Mouse (Mus musculus) heart, embryonic 15.5 days (tissue): ENCODE measurements at regions not wholly inside any gene's neighbourhood (a gene's known extent, or its start where the extent isn't known, plus 50 kb on each side); places are given as distances from the start of the nearest gene placed in this dataset.

Experiments used
- ATAC-seq: fragments of 200-750 bp; cut with Nextera tagmentation; replicated peaks from 2 replicates; pipeline ENCODE4 v1.8.0; 2017; ENCODE audit warnings: low read depth, moderate TSS enrichment; ENCODE audit not compliant: insufficient number of reproducible peaks, insufficient read depth, low FRiP score
- H3K27ac ChIP-seq: fragments of 300-500 bp; sonication (generic); 2 replicates; pipeline ENCODE4 v1.5.1; 2015; ENCODE audit warnings: mild to moderate bottlenecking, inconsistent platforms
- H3K27me3 ChIP-seq: fragments of 300-500 bp; sonication (generic); 2 replicates; pipeline ENCODE4 v1.6.1; 2015; ENCODE audit warnings: inconsistent platforms
- H3K36me3 ChIP-seq: fragments of 300-500 bp; sonication (generic); 2 replicates; pipeline ENCODE4 v1.6.1; 2015; ENCODE audit warnings: mild to moderate bottlenecking, inconsistent platforms
- H3K4me1 ChIP-seq: fragments of 300-500 bp; sonication (generic); replicated peaks from 2 replicates; pipeline ENCODE4 v1.6.1; 2015; ENCODE audit warnings: inconsistent platforms
- H3K4me2 ChIP-seq: fragments of 300-500 bp; sonication (generic); 2 replicates; pipeline ENCODE4 v1.6.1; 2015; ENCODE audit warnings: inconsistent platforms, mild to moderate bottlenecking, moderate library complexity
- H3K4me3 ChIP-seq: fragments of 300-500 bp; sonication (generic); 2 replicates; pipeline ENCODE4 v1.5.1; 2015; ENCODE audit warnings: mild to moderate bottlenecking, inconsistent platforms
- H3K9ac ChIP-seq: fragments of 300-500 bp; sonication (generic); 2 replicates; pipeline ENCODE4 v1.6.1; 2015; ENCODE audit warnings: mild to moderate bottlenecking, inconsistent platforms
- H3K9me3 ChIP-seq: fragments of 300-500 bp; sonication (generic); replicated peaks from 2 replicates; pipeline ENCODE4 v1.6.1; 2016; ENCODE audit warnings: inconsistent platforms
- WGBS: fragments of 180-500 bp; shearing (Covaris S2); methylation state at CpG from one replicate; pipeline ENCODE4 v1.1.7; 2015; ENCODE audit warnings: mixed read lengths; 5-methylcytosine and 5-hydroxymethylcytosine counted together

DNA sequence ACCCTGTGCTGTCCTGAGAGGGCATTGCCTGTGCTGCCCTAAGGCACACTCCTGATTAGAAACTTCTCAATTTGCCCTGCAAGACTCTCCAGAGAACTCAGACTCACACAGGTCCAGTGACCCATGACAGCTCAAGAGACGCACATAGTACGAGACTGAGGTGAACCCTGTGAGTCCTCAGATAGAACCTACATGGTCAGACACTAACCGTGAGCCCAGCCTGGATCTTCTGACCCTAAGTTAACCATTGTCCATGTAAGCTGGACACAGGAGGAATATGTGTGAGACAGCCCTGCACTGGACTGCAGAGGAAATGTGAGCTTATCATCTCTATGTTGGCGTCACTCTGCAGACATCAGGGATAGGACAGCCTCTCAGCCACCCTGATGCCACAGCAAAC is 91.4 kb upstream of the Selenok start:
- 79% methylated on average over 4 of the region's 4 CpGs for WGBS
- Histone ChIP-seq H3K4me3 (no peak overlapping the region), H3K4me1 (no peaks in the 10 kb centered on the region), H3K27ac (no peak overlapping the region), H3K9me3 (no peaks in the 10 kb centered on the region), H3K27me3 (no peaks in the 10 kb centered on the region), H3K36me3 (no peaks in the 10 kb centered on the region), H3K9ac (no peak overlapping the region), H3K4me2 (no peak overlapping the region)
- ATAC-seq = no peak

DNA sequence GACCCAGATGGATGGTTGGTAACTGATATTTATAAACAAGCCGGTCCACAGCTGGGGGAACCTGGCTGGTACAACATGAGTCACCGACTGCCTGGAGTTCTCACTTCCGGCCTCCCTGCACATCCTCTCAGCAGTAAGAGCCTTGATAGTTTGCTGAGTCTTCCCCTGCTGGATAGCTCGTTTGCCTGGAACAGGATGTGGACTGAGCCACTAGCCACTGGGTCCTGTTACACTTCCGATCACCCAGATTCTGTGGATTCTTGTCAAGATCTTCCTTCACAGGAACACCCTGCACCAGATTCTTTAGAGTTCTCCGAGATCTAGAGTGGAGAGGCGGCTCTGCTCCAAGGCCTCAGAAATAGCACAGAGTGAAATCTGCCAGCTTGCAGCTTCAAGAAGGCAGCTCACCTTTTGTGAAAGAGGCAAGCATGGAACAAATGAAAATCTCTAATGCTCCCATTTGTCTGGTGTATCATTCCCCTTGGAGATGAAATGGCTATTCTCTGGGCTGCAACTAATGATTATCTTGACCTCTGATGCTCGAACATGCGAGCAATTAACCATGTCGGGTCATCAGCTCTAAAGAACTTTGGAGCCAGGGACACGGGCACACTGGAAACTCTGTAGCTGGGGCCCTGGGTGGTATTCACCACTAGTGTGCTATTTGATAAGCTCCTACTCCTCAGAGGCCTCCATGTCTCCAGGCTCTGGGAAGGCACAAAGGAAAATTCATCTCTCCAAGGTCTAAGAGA is 90.3 kb upstream of the Selenok start:
- no peak for ATAC-seq
- Histone ChIP-seq H3K27ac (no peak overlapping the region), H3K4me3 (no peak overlapping the region), H3K36me3 (no peaks in the 10 kb centered on the region), H3K9ac (no peak overlapping the region), H3K9me3 (no peaks in the 10 kb centered on the region), H3K27me3 (no peaks in the 10 kb centered on the region), H3K4me2 (no peak overlapping the region), H3K4me1 (no peaks in the 10 kb centered on the region)
- WGBS = 62% methylated on average over 11 of the region's 11 CpGs

DNA sequence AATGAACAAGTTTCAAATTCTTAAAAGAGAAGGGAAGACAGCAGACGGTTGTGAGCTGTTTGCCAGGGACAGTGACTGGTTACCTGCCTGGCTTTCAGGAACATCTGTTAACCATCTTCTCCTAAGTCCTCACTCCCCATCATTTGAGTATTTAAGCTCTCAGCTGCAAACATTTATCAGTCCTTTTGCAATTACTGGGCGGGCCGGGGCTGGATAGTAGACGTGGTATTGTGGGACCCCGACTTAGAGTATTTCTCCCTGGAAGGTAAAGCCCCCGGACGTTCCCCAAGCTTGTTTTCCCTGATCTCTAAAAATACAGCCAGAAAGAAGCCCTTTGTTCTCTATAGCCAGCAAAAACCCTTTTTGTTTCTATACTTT is 89.7 kb upstream of the Selenok start:
- Histone ChIP-seq H3K9ac (no peak overlapping the region), H3K4me3 (no peak overlapping the region), H3K36me3 (no peaks in the 10 kb centered on the region), H3K27me3 (no peaks in the 10 kb centered on the region), H3K4me1 (no peaks in the 10 kb centered on the region), H3K9me3 (no peaks in the 10 kb centered on the region), H3K4me2 (no peak overlapping the region), H3K27ac (no peak overlapping the region)
- 79% methylated on average over 7 of the region's 7 CpGs for WGBS
- ATAC-seq = no peak

DNA sequence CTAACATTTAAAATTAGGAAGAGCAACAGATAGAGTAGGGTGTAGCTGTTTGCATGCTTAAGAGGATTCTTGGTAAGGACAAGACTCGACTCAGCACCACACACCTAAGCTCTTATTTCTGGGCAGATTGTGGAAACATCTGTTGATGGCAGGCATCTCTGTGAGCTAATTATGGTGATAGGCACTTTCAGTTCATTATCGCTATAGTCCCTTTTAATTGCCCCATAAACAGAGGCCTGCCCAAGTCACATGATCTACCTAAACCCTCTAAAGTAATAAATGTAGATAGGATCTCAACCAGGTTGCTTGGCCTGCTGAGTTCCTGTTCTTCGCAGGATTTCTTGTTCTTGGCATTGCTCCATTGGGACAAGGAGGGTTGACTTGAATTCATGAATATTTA is 88.8 kb upstream of the Selenok start:
- WGBS = 86% methylated on average over 3 of the region's 3 CpGs

GRCm38 (mm10) chr14:29882666-29883344 is 85.3 kb upstream of the Selenok start:
- H3K4me3 ChIP-seq = no peak overlapping the region
- no peaks in the 10 kb centered on the region for H3K27me3 ChIP-seq
- no peak overlapping the region for H3K9ac ChIP-seq
- no peaks in the 10 kb centered on the region for H3K36me3 ChIP-seq
- no peak for ATAC-seq
- no peaks in the 10 kb centered on the region for H3K4me1 ChIP-seq
- H3K9me3 ChIP-seq = no peaks in the 10 kb centered on the region
- no peak overlapping the region for H3K4me2 ChIP-seq
- no peak overlapping the region for H3K27ac ChIP-seq
- WGBS = 75% methylated on average over 11 of the region's 11 CpGs

More for the DNA sequence above, 88.8 kb upstream of the Selenok start:
- Histone ChIP-seq H3K27me3 (no peaks in the 10 kb centered on the region), H3K4me3 (no peak overlapping the region), H3K4me1 (no peaks in the 10 kb centered on the region), H3K4me2 (no peak overlapping the region), H3K9ac (no peak overlapping the region), H3K27ac (no peak overlapping the region), H3K9me3 (no peaks in the 10 kb centered on the region), H3K36me3 (no peaks in the 10 kb centered on the region)
- ATAC-seq = no peak

- H3K9ac ChIP-seq = no peak overlapping the region
- ATAC-seq = peak; percentile 86
- H3K27ac ChIP-seq = peak overlapping the region; percentile 54
- H3K4me3 ChIP-seq = no peak overlapping the region
- no peaks in the 10 kb centered on the region for H3K27me3 ChIP-seq
- no peaks in the 10 kb centered on the region for H3K36me3 ChIP-seq
- H3K9me3 ChIP-seq = no peaks in the 10 kb centered on the region
- H3K4me2 ChIP-seq = no peak overlapping the region
- 68% methylated on average over 2 of the region's 2 CpGs for WGBS
- H3K4me1 ChIP-seq = peaks cover 19% of the 10 kb centered on the region
Observed at GRCm38 (mm10) chr14:29895332-29895988, 72.6 kb upstream of the Selenok start.

DNA sequence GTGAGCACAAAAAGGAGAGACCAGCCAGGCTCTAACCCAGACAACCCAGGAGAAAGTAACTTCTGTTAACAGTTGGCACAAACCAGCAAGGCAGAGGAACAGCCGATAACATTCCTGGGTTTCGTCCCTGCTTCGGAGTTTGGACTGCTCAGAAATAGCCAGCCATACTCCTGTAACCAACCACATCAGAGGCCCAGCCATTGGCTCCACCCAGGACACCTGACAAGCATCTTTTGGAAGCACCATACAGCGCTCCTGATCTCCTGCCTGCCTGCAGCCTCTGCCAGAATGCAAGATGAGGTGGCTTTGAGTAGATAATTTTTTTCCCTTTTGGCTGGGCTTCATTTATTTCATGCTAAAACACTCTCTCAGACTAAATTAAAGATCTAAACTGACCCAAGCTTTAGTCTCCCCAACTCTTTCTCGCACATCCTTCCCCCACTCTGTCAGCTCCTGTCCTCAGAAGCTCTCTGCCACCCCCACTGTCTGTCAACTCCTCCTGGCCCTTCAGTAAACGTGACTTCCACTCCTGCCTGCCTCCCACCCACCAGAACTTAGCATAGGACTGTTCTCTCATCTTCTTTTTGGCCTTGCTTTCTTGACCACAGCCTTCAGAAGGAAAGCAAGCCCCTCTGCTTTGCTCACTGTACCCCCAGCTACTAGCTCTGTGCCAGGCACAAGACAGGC is 72.0 kb upstream of the Selenok start:
- WGBS = 42% methylated on average over 6 of the region's 6 CpGs
- peaks cover 19% of the 10 kb centered on the region for H3K4me1 ChIP-seq

DNA sequence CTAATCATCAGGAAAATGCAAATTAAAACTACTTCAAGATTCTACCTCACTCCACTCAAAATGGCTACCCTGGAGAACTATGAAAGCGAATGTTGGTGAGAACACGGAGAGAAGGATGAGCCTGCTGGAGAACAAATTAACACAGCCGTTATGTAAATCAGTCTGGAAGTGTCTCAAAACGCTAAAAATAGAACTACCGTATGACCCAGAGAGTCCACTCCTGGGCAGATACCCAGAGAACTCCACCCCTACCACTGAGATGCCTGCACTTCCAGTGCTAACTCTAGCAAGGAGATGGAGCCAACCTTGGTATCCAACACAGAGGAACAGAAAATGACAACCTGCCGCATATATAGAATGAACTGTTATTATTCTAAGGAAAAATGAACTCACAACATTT is 67.2 kb upstream of the Selenok start:
- Histone ChIP-seq H3K4me3 (no peak overlapping the region), H3K27ac (no peak overlapping the region), H3K36me3 (no peaks in the 10 kb centered on the region), H3K4me1 (peaks cover 6% of the 10 kb centered on the region), H3K27me3 (no peaks in the 10 kb centered on the region), H3K4me2 (no peak overlapping the region), H3K9me3 (no peaks in the 10 kb centered on the region), H3K9ac (no peak overlapping the region)
- ATAC-seq = no peak
- WGBS = 47% methylated on average over 6 of the region's 6 CpGs

More for the DNA sequence above, 72.0 kb upstream of the Selenok start:
- ATAC-seq = no peak
- Histone ChIP-seq H3K9ac (no peak overlapping the region), H3K36me3 (no peaks in the 10 kb centered on the region), H3K27ac (peak overlapping the region; percentile 54), H3K4me3 (no peak overlapping the region), H3K9me3 (no peaks in the 10 kb centered on the region), H3K27me3 (no peaks in the 10 kb centered on the region), H3K4me2 (no peak overlapping the region)

GRCm38 (mm10) chr14:29903574-29903973 is 64.5 kb upstream of the Selenok start:
- Histone ChIP-seq H3K4me1 (no peaks in the 10 kb centered on the region), H3K4me2 (no peak overlapping the region), H3K4me3 (no peak overlapping the region), H3K27me3 (no peaks in the 10 kb centered on the region), H3K9me3 (no peaks in the 10 kb centered on the region), H3K9ac (no peak overlapping the region), H3K27ac (no peak overlapping the region), H3K36me3 (no peaks in the 10 kb centered on the region)
- no peak for ATAC-seq
- WGBS = 81% methylated on average over 3 of the region's 3 CpGs

- Histone ChIP-seq H3K9ac (no peak overlapping the region), H3K36me3 (no peaks in the 10 kb centered on the region), H3K4me2 (no peak overlapping the region), H3K27ac (no peak overlapping the region), H3K27me3 (no peaks in the 10 kb centered on the region), H3K4me3 (no peak overlapping the region), H3K9me3 (no peaks in the 10 kb centered on the region), H3K4me1 (0 out of 2 replicates have a peak, but pooled peaks cover 3% of the 10 kb centered on the region)
- ATAC-seq = no peak
- WGBS = 58% methylated on average over 6 of the region's 6 CpGs
Observed at GRCm38 (mm10) chr14:29904856-29905255, 63.3 kb upstream of the Selenok start.

DNA sequence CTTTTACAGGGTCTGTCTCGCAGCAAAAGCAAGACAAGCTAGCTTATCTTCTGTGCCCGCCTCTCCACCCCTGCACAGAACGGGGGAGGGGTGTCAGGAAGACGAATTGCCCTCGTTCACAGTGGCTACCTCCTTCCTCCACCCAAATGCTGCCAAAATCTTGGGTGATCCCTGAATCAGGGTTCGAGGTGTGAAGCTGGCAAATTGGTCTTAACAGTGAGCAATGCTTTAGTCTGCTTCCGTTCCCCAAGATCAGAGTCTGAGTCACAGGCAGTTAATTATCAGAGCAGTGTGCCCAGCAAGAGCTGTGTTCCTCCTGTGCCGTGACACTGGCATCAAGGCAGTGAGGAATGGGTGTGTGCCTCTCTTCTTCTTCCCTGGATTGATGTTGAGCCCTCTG is 58.4 kb upstream of the Selenok start:
- H3K4me1 ChIP-seq = 0 out of 2 replicates have a peak, but pooled peaks cover 3% of the 10 kb centered on the region
- no peak overlapping the region for H3K4me3 ChIP-seq
- H3K27ac ChIP-seq = no peak overlapping the region
- H3K27me3 ChIP-seq = no peaks in the 10 kb centered on the region
- H3K36me3 ChIP-seq = no peaks in the 10 kb centered on the region
- no peaks in the 10 kb centered on the region for H3K9me3 ChIP-seq
- H3K4me2 ChIP-seq = no peak overlapping the region
- H3K9ac ChIP-seq = no peak overlapping the region
- WGBS = 8% methylated on average over 8 of the region's 8 CpGs
- no peak for ATAC-seq
